Mouse (Mus musculus) hindbrain, embryonic 14.5 days (tissue): ENCODE results near the gene Agbl5. TPM values are rescaled to one million over a fixed set of nuclear protein-coding genes. Genes with fewer than 3 reads are reported as not detected.

Experiments
- ATAC-seq: fragments of 200-750 bp; cut with Nextera tagmentation; 2 replicates; pipeline ENCODE4 v1.8.0; 2017; ENCODE audit warnings: moderate number of reproducible peaks, mild to moderate bottlenecking, moderate TSS enrichment, moderate library complexity; ENCODE audit not compliant: low FRiP score
- DNase-seq: peaks from one replicate; pipeline ENCODE4 v3.0.0-alpha.2; 2015; ENCODE audit warnings: low spot score
- H3K27ac ChIP-seq: fragments of 300-500 bp; sonication (generic); 2 replicates; pipeline ENCODE4 v1.5.1; 2014; ENCODE audit warnings: mild to moderate bottlenecking, moderate library complexity
- H3K27me3 ChIP-seq: fragments of 300-500 bp; sonication (generic); 2 replicates; pipeline ENCODE4 v1.6.1; 2014; ENCODE audit warnings: mild to moderate bottlenecking, low read length, mixed read lengths; ENCODE audit not compliant: control insufficient read depth, insufficient read depth
- H3K36me3 ChIP-seq: fragments of 300-500 bp; sonication (generic); replicated peaks from 2 replicates; pipeline ENCODE4 v1.6.1; 2014; ENCODE audit not compliant: control insufficient read depth, insufficient read depth
- H3K4me1 ChIP-seq: fragments of 300-500 bp; sonication (generic); replicated peaks from 2 replicates; pipeline ENCODE4 v1.6.1; 2014; ENCODE audit warnings: antibody characterized with exemption, low read length, mixed read lengths; ENCODE audit not compliant: control insufficient read depth, insufficient read depth
- H3K4me2 ChIP-seq: fragments of 300-500 bp; sonication (generic); replicated peaks from 2 replicates; pipeline ENCODE4 v1.6.1; 2014; ENCODE audit warnings: mild to moderate bottlenecking, moderate library complexity
- H3K4me3 ChIP-seq: fragments of 300-500 bp; sonication (generic); replicated peaks from 2 replicates; pipeline ENCODE4 v1.5.1; 2014; ENCODE audit warnings: mild to moderate bottlenecking, low read length
- H3K9ac ChIP-seq: fragments of 300-500 bp; sonication (generic); 2 replicates; pipeline ENCODE4 v1.6.1; 2014
- H3K9me3 ChIP-seq: fragments of 300-500 bp; sonication (generic); 2 replicates; pipeline ENCODE4 v1.6.1; 2016; ENCODE audit warnings: low read length; ENCODE audit not compliant: control insufficient read depth
- WGBS: fragments of 180-500 bp; shearing (Covaris S2); extraction: QIAGEN DNeasy Blood & Tissue Kit; methylation state at CpG from one replicate; pipeline ENCODE4 v1.1.7; 2014; 5-methylcytosine and 5-hydroxymethylcytosine counted together
- polyA plus RNA-seq: library from polyadenylated mRNA; unstranded; fragments of >200 nt; fragmentation: Nextera tagmentation; extraction: Ambion mirVana; gene quantifications from 2 replicates; pipeline ENCODE4 v1.2.1, GENCODE M21; 2014

The Agbl5 gene
- polyA plus RNA-seq, 1 experiment from 2014 or later = 28.6 TPM

DNA sequence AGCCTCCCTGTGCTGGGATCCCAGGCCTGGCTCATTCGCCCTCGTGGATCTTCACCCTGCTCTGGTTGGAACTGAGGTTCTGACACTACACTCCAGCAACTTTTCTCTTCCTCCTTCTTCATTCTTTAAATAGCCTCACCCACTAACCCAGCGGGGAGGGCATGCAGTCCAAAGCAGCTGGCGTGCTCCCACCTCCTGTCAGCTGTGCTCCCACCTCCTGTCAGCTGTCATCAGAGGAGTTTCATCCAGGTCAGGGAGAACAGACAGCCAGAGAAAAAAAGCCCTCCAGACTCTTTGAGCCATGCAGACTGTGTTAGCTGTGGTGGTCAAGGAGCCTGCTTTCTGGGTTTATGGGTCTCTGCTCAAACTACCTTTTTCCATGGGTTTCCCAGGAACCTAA is 42.9 kb downstream of the Agbl5 start:
- no peaks in the 10 kb centered on the region for H3K27me3 ChIP-seq
- H3K27ac ChIP-seq = no peak overlapping the region
- H3K4me3 ChIP-seq = no peak overlapping the region
- no peak overlapping the region for H3K4me2 ChIP-seq
- 82% methylated on average over 4 of the region's 4 CpGs for WGBS
- ATAC-seq = no peak
- H3K9ac ChIP-seq = no peak overlapping the region
- no peaks in the 10 kb centered on the region for H3K4me1 ChIP-seq
- H3K36me3 ChIP-seq = no peaks in the 10 kb centered on the region; the same call in 1 of the 2 replicates
- no peaks in the 10 kb centered on the region for H3K9me3 ChIP-seq
- no peak for DNase-seq

DNA sequence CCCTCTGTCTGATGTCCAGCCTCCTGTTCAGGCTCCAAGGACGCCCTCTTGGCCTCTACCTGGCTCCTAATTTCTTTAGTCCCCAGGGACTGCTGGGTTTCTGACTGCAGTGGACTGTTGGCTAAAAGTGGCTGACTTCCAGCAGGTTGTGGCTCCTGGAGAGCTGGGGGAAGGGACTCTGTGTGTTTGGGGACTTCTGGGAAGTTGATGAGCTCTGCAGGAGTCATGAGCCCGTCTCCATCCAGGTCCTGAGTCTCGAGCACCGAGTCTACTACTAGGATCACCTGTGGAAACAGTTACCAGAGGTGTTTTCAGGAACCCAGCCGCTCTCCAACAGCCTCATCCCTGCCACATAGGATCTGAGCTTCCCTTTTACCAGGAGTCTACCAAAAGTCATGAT is 45.2 kb downstream of the Agbl5 start:
- Histone ChIP-seq H3K9me3 (no peaks in the 10 kb centered on the region), H3K4me2 (no peak overlapping the region), H3K9ac (no peak overlapping the region), H3K36me3 (no peaks in the 10 kb centered on the region; the same call in 1 of the 2 replicates), H3K27ac (no peak overlapping the region), H3K4me3 (no peak overlapping the region), H3K4me1 (no peaks in the 10 kb centered on the region), H3K27me3 (no peaks in the 10 kb centered on the region)
- ATAC-seq = no peak
- DNase-seq = no peak
- WGBS = 62% methylated on average over 5 of the region's 5 CpGs

- H3K27ac ChIP-seq = no peak overlapping the region
- WGBS = 89% methylated on average over 5 of the region's 5 CpGs
- DNase-seq = no peak
Measured at GRCm38 (mm10) chr5:30934725-30935461, 46.4 kb downstream of the Agbl5 start.

DNA sequence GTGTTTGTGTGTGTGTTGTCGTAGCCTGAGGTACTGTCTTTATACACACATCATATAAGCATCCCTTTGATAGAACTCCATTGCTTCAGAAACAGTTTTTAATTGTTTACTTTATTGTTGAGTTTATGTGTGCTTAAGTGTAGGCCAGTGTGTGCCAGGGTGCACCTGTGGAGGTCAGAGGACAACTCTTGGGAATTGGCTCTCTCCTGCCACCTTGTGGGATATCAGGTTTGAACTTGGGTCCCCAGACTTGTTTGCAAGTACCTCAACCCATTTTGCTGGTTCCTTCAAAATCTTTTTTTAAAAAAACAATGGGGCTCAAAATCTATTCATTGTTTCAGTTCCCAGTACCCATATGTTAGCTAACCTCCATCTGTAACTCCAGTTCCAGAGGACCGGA is 54.5 kb downstream of the Agbl5 start:
- Histone ChIP-seq H3K4me1 (peaks cover 5% of the 10 kb centered on the region; the same call in 1 of the 2 replicates), H3K4me3 (no peak overlapping the region), H3K9ac (no peak overlapping the region), H3K9me3 (no peaks in the 10 kb centered on the region), H3K4me2 (no peak overlapping the region), H3K27ac (no peak overlapping the region), H3K36me3 (no peaks in the 10 kb centered on the region), H3K27me3 (no peaks in the 10 kb centered on the region)
- ATAC-seq (no peak), DNase-seq (no peak)
- WGBS = 96% methylated on average over 2 of the region's 2 CpGs

More at GRCm38 (mm10) chr5:30934725-30935461, 46.4 kb downstream of the Agbl5 start:
- H3K4me2 ChIP-seq = no peak overlapping the region
- H3K9ac ChIP-seq = no peak overlapping the region
- H3K4me3 ChIP-seq = no peak overlapping the region
- no peak for ATAC-seq
- H3K27me3 ChIP-seq = no peaks in the 10 kb centered on the region
- H3K4me1 ChIP-seq = no peaks in the 10 kb centered on the region
- no peaks in the 10 kb centered on the region; the same call in 1 of the 2 replicates for H3K36me3 ChIP-seq
- no peaks in the 10 kb centered on the region for H3K9me3 ChIP-seq

GRCm38 (mm10) chr5:30944344-30944743 is 55.9 kb downstream of the Agbl5 start:
- Histone ChIP-seq H3K9me3 (no peaks in the 10 kb centered on the region), H3K27me3 (no peaks in the 10 kb centered on the region), H3K4me1 (peaks cover 5% of the 10 kb centered on the region; the same call in 1 of the 2 replicates), H3K4me3 (peak overlapping the region; percentile 53), H3K27ac (no peak overlapping the region), H3K36me3 (no peaks in the 10 kb centered on the region), H3K4me2 (peak overlapping the region; percentile 76), H3K9ac (no peak overlapping the region)
- ATAC-seq = no peak
- no peak for DNase-seq
- 88% methylated on average over 6 of the region's 6 CpGs for WGBS

DNA sequence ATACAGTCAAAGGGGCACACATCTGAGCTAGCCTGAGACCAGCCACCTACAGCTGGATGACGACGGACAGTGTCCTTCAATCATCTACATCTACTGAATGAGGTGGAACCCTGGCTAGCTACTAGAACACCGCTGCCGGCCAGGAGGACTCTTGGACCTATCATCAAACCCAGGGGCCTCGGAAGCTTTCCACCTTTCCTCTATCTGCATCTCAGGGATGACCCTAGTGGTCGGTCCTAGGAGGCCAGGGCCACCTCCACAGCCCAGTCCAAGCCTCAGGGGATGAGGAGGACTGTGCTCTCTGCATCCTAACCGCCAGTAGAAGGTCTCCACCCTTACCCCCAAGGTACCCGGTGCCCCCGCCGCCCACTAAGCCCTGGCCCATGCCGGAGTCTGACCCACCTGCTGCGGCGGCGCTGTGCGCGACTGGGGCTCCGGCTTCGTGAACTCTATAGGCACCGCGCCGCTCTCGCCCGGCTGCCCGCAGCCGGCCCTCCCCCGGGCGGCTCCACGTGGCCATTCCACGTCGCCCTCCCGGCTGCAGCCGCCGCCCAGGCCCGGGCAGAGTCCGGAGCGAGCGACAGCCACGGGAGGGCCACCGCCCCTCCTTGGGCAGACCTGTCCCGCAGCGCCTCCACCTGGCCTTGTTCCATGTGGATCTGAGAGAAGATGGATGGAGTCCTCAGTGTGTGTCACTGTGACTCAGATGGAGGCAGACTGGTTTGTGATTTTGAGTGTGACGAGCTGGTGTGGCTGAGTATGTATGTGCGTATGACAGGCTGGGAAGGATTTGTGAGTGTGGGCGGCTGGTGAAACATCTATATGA is 56.7 kb downstream of the Agbl5 start, which contains the start of gene Cgref1:
Cgref1 (minus strand) TSS at position 636 of the 826 bp plus-strand sequence.
- H3K27me3 ChIP-seq = no peaks in the 10 kb centered on the region
- no peaks in the 10 kb centered on the region for H3K9me3 ChIP-seq
- ATAC-seq (peak; percentile 63), DNase-seq (peak; percentile 69)
- H3K4me2 ChIP-seq = peak within 1 kb of the TSS; percentile 76
- H3K36me3 ChIP-seq = no peaks in the 10 kb centered on the region
- peak within 1 kb of the TSS; percentile 53 for H3K4me3 ChIP-seq
- 0 out of 2 replicates have a peak within 1 kb of the TSS, but pooled peaks have one; percentile 6 for H3K27ac ChIP-seq
- 5% methylated on average over 44 of the region's 44 CpGs for WGBS
- H3K4me1 ChIP-seq = peaks cover 8% of the 10 kb centered on the region
- H3K9ac ChIP-seq = peak within 1 kb of the TSS; percentile 69

DNA sequence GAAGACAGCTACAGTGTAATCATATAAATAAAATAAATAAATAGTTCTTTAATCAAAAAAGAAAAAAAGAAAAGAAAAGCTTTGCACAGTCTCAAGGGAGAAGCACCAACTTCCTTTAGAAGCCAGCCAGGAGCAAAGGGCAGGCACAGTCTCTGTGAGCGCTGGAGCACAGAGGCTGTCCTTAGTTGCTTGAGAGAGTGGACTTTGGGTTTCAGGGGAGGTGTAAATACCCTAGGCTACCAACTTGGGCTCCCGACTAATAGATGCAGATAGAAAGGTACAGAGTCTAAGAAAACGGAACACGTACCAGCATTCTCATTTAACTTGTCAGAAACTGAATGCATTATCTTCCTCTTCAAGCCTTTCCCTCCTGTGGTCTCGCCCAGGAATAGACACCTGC is 60.1 kb downstream of the Agbl5 start:
- H3K9me3 ChIP-seq = no peaks in the 10 kb centered on the region
- H3K9ac ChIP-seq = no peak overlapping the region
- H3K27ac ChIP-seq = no peak overlapping the region
- H3K4me2 ChIP-seq = no peak overlapping the region
- WGBS = 77% methylated on average over 5 of the region's 5 CpGs
- H3K4me3 ChIP-seq = no peak overlapping the region
- H3K4me1 ChIP-seq = peaks cover 15% of the 10 kb centered on the region
- ATAC-seq (no peak), DNase-seq (no peak)
- H3K36me3 ChIP-seq = peaks cover 21% of the 10 kb centered on the region
- H3K27me3 ChIP-seq = no peaks in the 10 kb centered on the region

DNA sequence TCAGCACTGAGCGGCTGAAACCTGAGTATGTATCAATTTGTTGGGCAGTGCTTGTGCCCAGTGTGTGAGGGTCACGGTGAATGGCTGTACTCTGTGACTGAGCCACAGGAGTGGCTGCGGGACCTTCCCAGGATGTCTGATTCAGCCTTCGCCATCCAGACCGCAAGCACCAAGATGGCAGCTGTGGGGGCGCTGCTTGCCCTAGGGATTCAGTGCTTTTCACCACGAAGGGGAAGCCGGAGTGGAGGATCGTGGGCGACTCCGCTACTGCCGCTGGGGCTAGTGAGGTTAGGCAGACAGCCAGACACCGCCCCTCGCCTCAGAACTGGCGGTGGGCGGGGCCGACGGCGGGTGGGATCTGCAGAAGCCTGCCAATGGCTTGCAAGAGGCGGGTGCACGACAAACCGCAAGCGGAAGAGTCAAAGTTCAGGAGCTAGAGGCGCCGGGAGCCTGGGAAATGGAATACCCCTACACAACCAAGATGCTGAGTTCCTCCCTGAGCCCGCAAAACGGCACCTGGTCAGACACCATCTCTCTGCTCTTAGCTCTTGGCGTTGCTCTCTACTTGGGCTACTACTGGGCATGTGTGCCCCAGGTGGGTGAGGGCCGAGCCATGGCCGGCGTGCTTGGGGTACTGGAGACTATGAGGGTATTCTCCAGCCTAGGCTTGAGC is 61.3 kb downstream of the Agbl5 start:
- H3K4me2 ChIP-seq = peak overlapping the region; percentile 93
- H3K4me3 ChIP-seq = peak overlapping the region; percentile 45
- 0% methylated on average over 31 of the region's 31 CpGs for WGBS
- H3K4me1 ChIP-seq = peaks cover 10% of the 10 kb centered on the region
- no peaks in the 10 kb centered on the region for H3K9me3 ChIP-seq
- peak overlapping the region; percentile 74 for H3K27ac ChIP-seq
- H3K27me3 ChIP-seq = no peaks in the 10 kb centered on the region
- H3K9ac ChIP-seq = peak overlapping the region; percentile 63
- ATAC-seq = peak; percentile 88
- H3K36me3 ChIP-seq = peaks cover 33% of the 10 kb centered on the region
- DNase-seq = peak; percentile 89

- H3K4me2 ChIP-seq = peak overlapping the region; percentile 93
- 0 out of 2 replicates have a peak overlapping the region, but pooled peaks have one; percentile 74 for H3K27ac ChIP-seq
- DNase-seq (no peak), ATAC-seq (no peak)
- H3K9me3 ChIP-seq = no peaks in the 10 kb centered on the region
- 62% methylated on average over 4 of the region's 4 CpGs for WGBS
- H3K4me1 ChIP-seq = peaks cover 10% of the 10 kb centered on the region
- peak overlapping the region; percentile 45 for H3K4me3 ChIP-seq
- peak overlapping the region; percentile 63 for H3K9ac ChIP-seq
- H3K36me3 ChIP-seq = peaks cover 39% of the 10 kb centered on the region
- H3K27me3 ChIP-seq = no peaks in the 10 kb centered on the region
Measured at GRCm38 (mm10) chr5:30950451-30950850, 62.0 kb downstream of the Agbl5 start.
